Mouse (Mus musculus): ENCODE measurements around the gene Specc1. TPM values are rescaled to one million over a fixed set of nuclear protein-coding genes. Genes with fewer than 3 reads are reported as not detected.

The Specc1 gene
- polyA plus RNA-seq, 1 experiment: 27.7 TPM

- Histone ChIP-seq H3K4me3 (no peak overlapping the region), H3K79me2 (ENCODE audit: control insufficient read depth, insufficient read depth) (no peaks in the 10 kb centered on the region), H3ac (ENCODE audit: control insufficient read depth, insufficient read length) (no peak overlapping the region), H3K27me3 (ENCODE audit: control insufficient read depth, insufficient read depth, insufficient read length) (no peaks in the 10 kb centered on the region), H3K36me3 (ENCODE audit: control insufficient read depth, insufficient read depth) (no peaks in the 10 kb centered on the region), H3K4me2 (ENCODE audit: low read depth) (no peak overlapping the region)
- TF ChIP-seq USF1 (IDR thresholded peaks at IDR 0.05; ENCODE audit: low read depth) (no peak), POLR2AphosphoS2 (IDR thresholded peaks at IDR 0.05; ENCODE audit: insufficient read length, low read depth) (no peak), E2F4 (IDR thresholded peaks at IDR 0.05; ENCODE audit: insufficient read depth) (no peak), MAX (IDR thresholded peaks at IDR 0.05; ENCODE audit: low read depth) (no peak), MYOD1 (IDR thresholded peaks at IDR 0.05; ENCODE audit: control insufficient read depth in 1 of 3, insufficient read length in 2 of 3, low read depth in 2 of 3) (no peak), CEBPB (IDR thresholded peaks at IDR 0.05; ENCODE audit: insufficient read depth, poor library complexity, severe bottlenecking) (no peak)
These were observed 60.4 kb downstream of the Specc1 start for GRCm38 (mm10) chr11:62016985-62017384.

- no peak overlapping the region for H3K4me2 ChIP-seq (ENCODE audit: low read depth)
- H3K27me3 ChIP-seq (ENCODE audit: control insufficient read depth, insufficient read depth, insufficient read length): no peaks in the 10 kb centered on the region
- H3ac ChIP-seq (ENCODE audit: control insufficient read depth, insufficient read length): no peak overlapping the region
- no peaks in the 10 kb centered on the region for H3K36me3 ChIP-seq (ENCODE audit: control insufficient read depth, insufficient read depth)
- TF ChIP-seq E2F4 (IDR thresholded peaks at IDR 0.05; ENCODE audit: insufficient read depth) (no peak), TCF12 (IDR thresholded peaks at IDR 0.05; ENCODE audit: insufficient read depth, poor library complexity, severe bottlenecking) (no peak), USF1 (IDR thresholded peaks at IDR 0.05; ENCODE audit: low read depth) (no peak), REST (IDR thresholded peaks at IDR 0.05; ENCODE audit: insufficient read depth, insufficient read length) (no peak), MAX (IDR thresholded peaks at IDR 0.05; ENCODE audit: low read depth) (no peak), TCF3 (IDR thresholded peaks at IDR 0.05; ENCODE audit: insufficient read length, low read depth) (no peak), MYOG (IDR thresholded peaks at IDR 0.05; ENCODE audit: control insufficient read depth in 1 of 3, insufficient read depth in 1 of 3, insufficient read length in 2 of 3, low read depth in 2 of 3) (no peak), SRF (IDR thresholded peaks at IDR 0.05; ENCODE audit: control insufficient read depth, insufficient read length, low read depth) (no peak), MYOD1 (IDR thresholded peaks at IDR 0.05; ENCODE audit: control insufficient read depth in 1 of 3, insufficient read length in 2 of 3, low read depth in 2 of 3) (no peak), POLR2A (IDR thresholded peaks at IDR 0.05; ENCODE audit: insufficient read length, low read depth) (no peak), POLR2AphosphoS2 (IDR thresholded peaks at IDR 0.05; ENCODE audit: insufficient read length, low read depth) (no peak), CEBPB (IDR thresholded peaks at IDR 0.05; ENCODE audit: insufficient read depth, poor library complexity, severe bottlenecking) (no peak)
- no peak overlapping the region for H3K4me3 ChIP-seq
- H3K79me2 ChIP-seq (ENCODE audit: control insufficient read depth, insufficient read depth): no peaks in the 10 kb centered on the region
These were observed 62.0 kb downstream of the Specc1 start for GRCm38 (mm10) chr11:62018315-62019205.

GRCm38 (mm10) chr11:62019857-62020256 is 63.3 kb downstream of the Specc1 start:
- Histone ChIP-seq H3K4me3 (no peak overlapping the region), H3K27me3 (ENCODE audit: control insufficient read depth, insufficient read depth, insufficient read length) (no peaks in the 10 kb centered on the region), H3K4me2 (ENCODE audit: low read depth) (no peak overlapping the region), H3ac (ENCODE audit: control insufficient read depth, insufficient read length) (no peak overlapping the region), H3K36me3 (ENCODE audit: control insufficient read depth, insufficient read depth) (no peaks in the 10 kb centered on the region), H3K79me2 (ENCODE audit: control insufficient read depth, insufficient read depth) (no peaks in the 10 kb centered on the region)
- TF ChIP-seq TCF12 (IDR thresholded peaks at IDR 0.05; ENCODE audit: insufficient read depth, poor library complexity, severe bottlenecking) (no peak), REST (IDR thresholded peaks at IDR 0.05; ENCODE audit: insufficient read depth, insufficient read length) (no peak), MYOD1 (IDR thresholded peaks at IDR 0.05; ENCODE audit: control insufficient read depth in 1 of 3, insufficient read length in 2 of 3, low read depth in 2 of 3) (no peak), SRF (IDR thresholded peaks at IDR 0.05; ENCODE audit: control insufficient read depth, insufficient read length, low read depth) (no peak), MYOG (IDR thresholded peaks at IDR 0.05; ENCODE audit: control insufficient read depth in 1 of 3, insufficient read depth in 1 of 3, insufficient read length in 2 of 3, low read depth in 2 of 3) (no peak), POLR2AphosphoS2 (IDR thresholded peaks at IDR 0.05; ENCODE audit: insufficient read length, low read depth) (no peak)

GRCm38 (mm10) chr11:62020898-62021297 is 64.3 kb downstream of the Specc1 start:
- Histone ChIP-seq H3K4me3 (no peak overlapping the region), H3ac (ENCODE audit: control insufficient read depth, insufficient read length) (no peak overlapping the region), H3K4me2 (ENCODE audit: low read depth) (no peak overlapping the region), H3K79me2 (ENCODE audit: control insufficient read depth, insufficient read depth) (no peaks in the 10 kb centered on the region), H3K27me3 (ENCODE audit: control insufficient read depth, insufficient read depth, insufficient read length) (no peaks in the 10 kb centered on the region), H3K36me3 (ENCODE audit: control insufficient read depth, insufficient read depth) (no peaks in the 10 kb centered on the region)
- TF ChIP-seq REST (IDR thresholded peaks at IDR 0.05; ENCODE audit: insufficient read depth, insufficient read length): no peak
- TF ChIP-seq POLR2AphosphoS2 (IDR thresholded peaks at IDR 0.05; ENCODE audit: insufficient read length, low read depth): no peak
- TF ChIP-seq CEBPB (IDR thresholded peaks at IDR 0.05; ENCODE audit: insufficient read depth, poor library complexity, severe bottlenecking): no peak
- TF ChIP-seq TCF3 (IDR thresholded peaks at IDR 0.05; ENCODE audit: insufficient read length, low read depth): no peak
- no peak for TF ChIP-seq MYOD1 (IDR thresholded peaks at IDR 0.05; ENCODE audit: control insufficient read depth in 1 of 3, insufficient read length in 2 of 3, low read depth in 2 of 3)
- TF ChIP-seq TCF12 (IDR thresholded peaks at IDR 0.05; ENCODE audit: insufficient read depth, poor library complexity, severe bottlenecking): no peak
- no peak for TF ChIP-seq MAX (IDR thresholded peaks at IDR 0.05; ENCODE audit: low read depth)
- no peak for TF ChIP-seq MYOG (IDR thresholded peaks at IDR 0.05; ENCODE audit: control insufficient read depth in 1 of 3, insufficient read depth in 1 of 3, insufficient read length in 2 of 3, low read depth in 2 of 3)
- TF ChIP-seq POLR2A (IDR thresholded peaks at IDR 0.05; ENCODE audit: insufficient read length, low read depth): no peak

GRCm38 (mm10) chr11:62022105-62022504 is 65.5 kb downstream of the Specc1 start:
- no peak overlapping the region for H3K4me2 ChIP-seq (ENCODE audit: low read depth)
- no peaks in the 10 kb centered on the region for H3K79me2 ChIP-seq (ENCODE audit: control insufficient read depth, insufficient read depth)
- H3K36me3 ChIP-seq (ENCODE audit: control insufficient read depth, insufficient read depth): no peaks in the 10 kb centered on the region
- H3K27me3 ChIP-seq (ENCODE audit: control insufficient read depth, insufficient read depth, insufficient read length): no peaks in the 10 kb centered on the region
- no peak overlapping the region for H3K4me3 ChIP-seq
- no peak overlapping the region for H3ac ChIP-seq (ENCODE audit: control insufficient read depth, insufficient read length)
- no peak for TF ChIP-seq REST (IDR thresholded peaks at IDR 0.05; ENCODE audit: insufficient read depth, insufficient read length)
- no peak for TF ChIP-seq TCF12 (IDR thresholded peaks at IDR 0.05; ENCODE audit: insufficient read depth, poor library complexity, severe bottlenecking)
- TF ChIP-seq E2F4 (IDR thresholded peaks at IDR 0.05; ENCODE audit: insufficient read depth): no peak
- no peak for TF ChIP-seq USF1 (IDR thresholded peaks at IDR 0.05; ENCODE audit: low read depth)
- TF ChIP-seq TCF3 (IDR thresholded peaks at IDR 0.05; ENCODE audit: insufficient read length, low read depth): no peak
- no peak for TF ChIP-seq CEBPB (IDR thresholded peaks at IDR 0.05; ENCODE audit: insufficient read depth, poor library complexity, severe bottlenecking)
- TF ChIP-seq SRF (IDR thresholded peaks at IDR 0.05; ENCODE audit: control insufficient read depth, insufficient read length, low read depth): no peak
- no peak for TF ChIP-seq MYOD1 (IDR thresholded peaks at IDR 0.05; ENCODE audit: control insufficient read depth in 1 of 3, insufficient read length in 2 of 3, low read depth in 2 of 3)
- TF ChIP-seq POLR2A (IDR thresholded peaks at IDR 0.05; ENCODE audit: insufficient read length, low read depth): no peak
- no peak for TF ChIP-seq POLR2AphosphoS2 (IDR thresholded peaks at IDR 0.05; ENCODE audit: insufficient read length, low read depth)
- no peak for TF ChIP-seq MYOG (IDR thresholded peaks at IDR 0.05; ENCODE audit: control insufficient read depth in 1 of 3, insufficient read depth in 1 of 3, insufficient read length in 2 of 3, low read depth in 2 of 3)
- no peak for TF ChIP-seq MAX (IDR thresholded peaks at IDR 0.05; ENCODE audit: low read depth)

Measured in myocyte (in vitro differentiated cells).